Mouse (Mus musculus) embryonic fibroblast, embryonic 13.5 days (primary cell): ENCODE results near the gene Zfp868.

Experiments
- CTCF ChIP-seq: IDR thresholded peaks from 2 replicates; pipeline ENCODE4 v1.5.1; 2011; ENCODE audit warnings: mild to moderate bottlenecking, control low read depth, low read length, moderate library complexity, borderline replicate concordance; ENCODE audit not compliant: insufficient read depth
- POLR2A ChIP-seq: IDR thresholded peaks from 2 replicates; pipeline ENCODE4 v1.6.1; 2011; ENCODE audit warnings: low read depth, mild to moderate bottlenecking, control low read depth, low read length, moderate library complexity

DNA sequence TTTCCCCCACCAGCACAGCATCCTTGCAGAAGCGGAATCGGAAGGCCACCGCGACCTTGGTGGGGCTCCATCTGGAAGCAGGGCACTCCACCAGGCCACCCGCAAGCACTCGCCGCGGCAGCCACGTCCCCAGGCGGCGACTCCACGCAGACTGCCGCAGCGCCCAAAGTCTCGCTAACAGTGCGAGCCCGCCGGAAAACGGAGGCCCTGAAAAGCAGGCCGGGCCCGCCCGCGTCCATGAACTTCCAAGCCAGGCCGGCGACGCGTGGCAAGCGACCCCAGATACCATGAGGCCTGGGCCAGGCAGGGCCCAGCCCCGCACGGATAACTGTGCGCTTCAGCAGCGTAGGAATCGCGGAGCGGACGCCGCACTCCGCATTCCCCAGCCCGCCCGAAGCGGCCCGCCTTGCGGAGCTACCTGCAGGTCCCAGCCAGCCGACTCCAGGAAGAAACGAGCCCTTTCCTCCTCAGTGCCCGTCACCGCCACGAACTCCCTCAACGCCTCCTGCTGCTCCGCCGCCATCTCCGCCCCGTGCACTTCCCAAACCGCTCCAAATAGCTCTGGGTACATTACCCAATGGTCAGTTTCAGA, 40.6 kb downstream of the Zfp868 start:
- TF ChIP-seq CTCF (no peak), POLR2A (no peak)
